Mouse (Mus musculus) liver, embryonic 14.5 days (tissue): ENCODE measurements at regions not wholly inside any gene's neighbourhood (a gene's known extent, or its start where the extent isn't known, plus 50 kb on each side); places are given as distances from the start of the nearest gene placed in this dataset.

Source experiments
- ATAC-seq: fragments of 200-750 bp; cut with Nextera tagmentation; 2 replicates; pipeline ENCODE4 v1.8.0; 2017; ENCODE audit warnings: moderate number of reproducible peaks, mild to moderate bottlenecking, moderate library complexity; ENCODE audit not compliant: insufficient read depth
- DNase-seq, 3 experiments: peaks; one replicate each; pipeline ENCODE4 v3.0.0-alpha.2; 2012 to 2013; ENCODE audit warnings: low read depth in 3 of 3, low spot score in 3 of 3
- H3K27ac ChIP-seq: fragments of 300-500 bp; sonication (generic); 2 replicates; pipeline ENCODE4 v1.5.1; 2014; ENCODE audit warnings: moderate library complexity, mild to moderate bottlenecking, control low read depth, inconsistent platforms
- H3K27me3 ChIP-seq: fragments of 300-500 bp; sonication (generic); 2 replicates; pipeline ENCODE4 v1.6.1; 2014; ENCODE audit warnings: mild to moderate bottlenecking, low read length, moderate library complexity; ENCODE audit not compliant: control insufficient read depth, insufficient read depth
- H3K36me3 ChIP-seq: fragments of 300-500 bp; sonication (generic); replicated peaks from 2 replicates; pipeline ENCODE4 v1.6.1; 2014; ENCODE audit warnings: low read depth; ENCODE audit not compliant: control insufficient read depth, insufficient read depth
- H3K4me1 ChIP-seq, 2 experiments: fragments of 200-500 bp in 1 of 2; fragments of 300-500 bp in 1 of 2; sonication (generic) in 1 of 2; replicated peaks; 2 replicates each; pipeline ENCODE4 v1.6.1; 2012 to 2014; ENCODE audit warnings: antibody characterized with exemption in 1 of 2, inconsistent platforms in 1 of 2, low read length in 1 of 2; ENCODE audit not compliant: control insufficient read depth in 2 of 2, insufficient read depth in 2 of 2
- H3K4me2 ChIP-seq: fragments of 300-500 bp; sonication (generic); 2 replicates; pipeline ENCODE4 v1.6.1; 2014; ENCODE audit warnings: low read depth, mild to moderate bottlenecking, control low read depth, moderate library complexity
- H3K4me3 ChIP-seq, 2 experiments: fragments of 200-500 bp in 1 of 2; fragments of 300-500 bp in 1 of 2; sonication (generic) in 1 of 2; 2 replicates each; pipeline ENCODE4 v1.5.1; 2012 to 2014; ENCODE audit warnings: low read depth in 2 of 2, low read length in 2 of 2, mild to moderate bottlenecking in 2 of 2, control low read depth in 1 of 2, inconsistent platforms in 1 of 2, moderate library complexity in 1 of 2; ENCODE audit not compliant: insufficient read depth in 1 of 2
- H3K9ac ChIP-seq: fragments of 300-500 bp; sonication (generic); replicated peaks from 2 replicates; pipeline ENCODE4 v1.6.1; 2014; ENCODE audit warnings: mild to moderate bottlenecking, control low read depth, moderate library complexity
- H3K9me3 ChIP-seq: fragments of 300-500 bp; sonication (generic); 2 replicates; pipeline ENCODE4 v1.6.1; 2016; ENCODE audit warnings: low read length, mixed read lengths; ENCODE audit not compliant: control insufficient read depth
- CTCF ChIP-seq: IDR thresholded peaks from 2 replicates; pipeline ENCODE4 v1.5.1; 2016; ENCODE audit warnings: antibody characterized with exemption, low read depth, control low read depth
- EP300 ChIP-seq: IDR thresholded peaks from 2 replicates; pipeline ENCODE4 v1.6.1; 2016; ENCODE audit warnings: antibody characterized with exemption, low read depth
- WGBS: fragments of 180-500 bp; shearing (Covaris S2); extraction: QIAGEN DNeasy Blood & Tissue Kit; methylation state at CpG from one replicate; pipeline ENCODE4 v1.1.7; 2014; ENCODE audit not compliant: insufficient replicate concordance; 5-methylcytosine and 5-hydroxymethylcytosine counted together

DNA sequence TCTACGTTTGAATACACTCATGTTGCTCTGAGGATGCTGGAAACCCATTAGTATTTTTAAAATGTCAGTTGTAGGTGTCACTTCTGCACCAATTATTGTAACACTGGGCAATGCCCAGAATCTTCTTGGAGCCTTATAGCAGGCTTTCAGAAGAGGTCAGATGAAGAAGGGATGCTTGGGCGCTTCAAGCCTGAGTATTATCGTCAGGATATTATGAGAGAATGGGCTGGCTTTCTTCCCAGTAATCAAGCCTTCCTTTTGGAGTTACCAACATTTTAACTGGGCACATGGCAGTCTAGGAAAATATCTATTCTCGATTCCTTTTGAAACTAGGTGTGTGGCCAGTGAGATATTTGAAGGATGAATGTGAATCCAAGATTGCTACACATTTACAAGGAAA is 77.0 kb upstream of the Cacna1e start:
- Histone ChIP-seq H3K4me2 (no peak overlapping the region), H3K36me3 (no peaks in the 10 kb centered on the region), H3K27me3 (no peaks in the 10 kb centered on the region), H3K4me3 (no peak overlapping the region), H3K4me1 (no peaks in the 10 kb centered on the region), H3K9me3 (no peaks in the 10 kb centered on the region), H3K27ac (no peak overlapping the region), H3K9ac (no peak overlapping the region)
- ATAC-seq (no peak), DNase-seq (no peak)
- TF ChIP-seq CTCF (no peak), EP300 (no peak)
- WGBS, result 56% methylated on average over 4 of the region's 4 CpGs

DNA sequence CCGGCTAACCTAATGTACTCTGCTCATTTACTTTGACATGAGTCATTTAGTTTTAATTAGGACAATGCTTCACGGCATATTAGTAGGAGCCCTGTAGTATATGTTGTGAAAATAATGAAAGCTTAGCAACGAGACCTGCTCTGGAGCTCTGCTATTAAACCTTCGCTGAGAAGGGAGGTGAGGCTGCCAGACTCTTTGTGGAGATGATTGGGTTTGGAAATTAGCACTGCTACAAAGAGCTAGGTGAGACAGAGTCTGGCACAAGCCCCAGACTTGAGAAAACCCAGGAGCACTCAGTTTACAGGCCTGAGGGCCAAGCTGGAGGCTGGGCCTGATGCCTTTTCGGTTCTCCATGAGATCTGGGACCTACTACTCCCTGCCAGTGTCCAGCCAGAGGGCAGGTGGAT is 72.3 kb upstream of the Cacna1e start:
- no peaks in the 10 kb centered on the region for H3K9me3 ChIP-seq
- ATAC-seq, result no peak
- no peaks in the 10 kb centered on the region for H3K36me3 ChIP-seq
- no peak overlapping the region for H3K4me3 ChIP-seq
- no peaks in the 10 kb centered on the region for H3K4me1 ChIP-seq
- H3K27ac ChIP-seq, result no peak overlapping the region
- DNase-seq, result no peak
- H3K9ac ChIP-seq, result no peak overlapping the region
- 50% methylated on average over 5 of the region's 5 CpGs for WGBS
- H3K27me3 ChIP-seq, result no peaks in the 10 kb centered on the region
- H3K4me2 ChIP-seq, result no peak overlapping the region
- TF ChIP-seq EP300 (no peak), CTCF (no peak)

- Histone ChIP-seq H3K27ac (no peak overlapping the region), H3K4me3 (no peak overlapping the region), H3K4me2 (no peak overlapping the region), H3K27me3 (no peaks in the 10 kb centered on the region), H3K4me1 (no peaks in the 10 kb centered on the region), H3K36me3 (no peaks in the 10 kb centered on the region), H3K9ac (no peak overlapping the region), H3K9me3 (no peaks in the 10 kb centered on the region)
- ATAC-seq (no peak), DNase-seq (no peak)
- WGBS, result 67% methylated on average over 2 of the region's 2 CpGs
- TF ChIP-seq CTCF (no peak), EP300 (no peak)
Measured at GRCm38 (mm10) chr1:154952679-154953078, 68.4 kb upstream of the Cacna1e start.
